Comparison of ENCODE assay signal across 14 mouse cellular contexts in genomic region chr13:24372893-24373599, GRCm38 (mm10).
"Had no signal": no experiment of that assay in that cellular context is flagged by ENCODE, and none has a peak within 500 bp of the region (broad histone marks: within the 10 kb centered on the region; RNA-seq: fewer than 3 reads in every experiment).

No protein-coding gene starts in this region.

- H3K27ac ChIP-seq: intestine, embryonic 15.5 days; layer of hippocampus, adult 2 months; limb, embryonic 12.5 days; liver, embryonic 15.5 days; midbrain, embryonic 10.5 days; stomach, postnatal 0 days had no signal

- H3K9ac ChIP-seq: intestine, embryonic 15.5 days; limb, embryonic 12.5 days; liver, embryonic 15.5 days; lung, embryonic 14.5 days had no signal

- DNase-seq: kidney, adult 18-20 months; kidney, postnatal 10 days; kidney, postnatal 4 days; lung, embryonic 14.5 days; lung, postnatal 10 days; lung, postnatal 4 days; midbrain, embryonic 14.5 days; right cerebral cortex, postnatal 25 days had no signal

- H3K4me1 ChIP-seq: intestine, embryonic 15.5 days; limb, embryonic 12.5 days; liver, embryonic 15.5 days; midbrain, embryonic 10.5 days had no signal

- H3K36me3 ChIP-seq: intestine, embryonic 15.5 days; limb, embryonic 12.5 days; liver, embryonic 15.5 days; midbrain, embryonic 10.5 days had no signal

- H3K4me3 ChIP-seq: intestine, embryonic 15.5 days; layer of hippocampus, adult 2 months; limb, embryonic 12.5 days; liver, embryonic 15.5 days; midbrain, embryonic 10.5 days had no signal

- H3K27me3 ChIP-seq: intestine, embryonic 15.5 days; limb, embryonic 12.5 days; liver, embryonic 15.5 days had no signal
